Mouse (Mus musculus): ENCODE measurements around the gene Stxbp6.

- TF ChIP-seq TAL1 (IDR thresholded peaks at IDR 0.05; ENCODE audit: low read length) (no peak), GATA1 (IDR thresholded peaks at IDR 0.05; ENCODE audit: low read length) (no peak)
These were observed 238.5 kb downstream of the Stxbp6 start for GRCm38 (mm10) chr12:44835879-44836467.

All from erythroblast, embryonic 14.5 days (primary cell).